Mouse (Mus musculus) adrenal gland, postnatal 25 days (tissue): ENCODE data around the gene Anapc13. TPM values are rescaled to one million over a fixed set of nuclear protein-coding genes. Genes with fewer than 3 reads are reported as not detected.

Experiments
- total RNA-seq: library from RNA; stranded (reverse); gene quantifications from 2 replicates; pipeline ENCODE4 v1.2.3, GENCODE M21; 2021

The Anapc13 gene
- total RNA-seq, 1 experiment from 2014 or later = 351 TPM

Other genes with a start within 250 kb of the Anapc13 start
- 1.1 TPM in 1 of 2 replicates, not detected in the other for gene Ky, start 120.5 kb upstream of the Anapc13 start, total RNA-seq
- 37.2 and 41.8 TPM in 2 replicates for gene Cep63, start 238 bp downstream of the Anapc13 start, total RNA-seq
- gene Amotl2, start 90.4 kb downstream of the Anapc13 start, total RNA-seq = 231 and 242 TPM in 2 replicates
- 55.2 and 57.1 TPM in 2 replicates for gene Ryk, start 208.6 kb downstream of the Anapc13 start, total RNA-seq